Mouse (Mus musculus): ENCODE measurements around the gene Mfrp.
A peak's percentile ranks its signal among the peaks of the same experiment; 100 is the strongest.

Gene Mfrp

DNA sequence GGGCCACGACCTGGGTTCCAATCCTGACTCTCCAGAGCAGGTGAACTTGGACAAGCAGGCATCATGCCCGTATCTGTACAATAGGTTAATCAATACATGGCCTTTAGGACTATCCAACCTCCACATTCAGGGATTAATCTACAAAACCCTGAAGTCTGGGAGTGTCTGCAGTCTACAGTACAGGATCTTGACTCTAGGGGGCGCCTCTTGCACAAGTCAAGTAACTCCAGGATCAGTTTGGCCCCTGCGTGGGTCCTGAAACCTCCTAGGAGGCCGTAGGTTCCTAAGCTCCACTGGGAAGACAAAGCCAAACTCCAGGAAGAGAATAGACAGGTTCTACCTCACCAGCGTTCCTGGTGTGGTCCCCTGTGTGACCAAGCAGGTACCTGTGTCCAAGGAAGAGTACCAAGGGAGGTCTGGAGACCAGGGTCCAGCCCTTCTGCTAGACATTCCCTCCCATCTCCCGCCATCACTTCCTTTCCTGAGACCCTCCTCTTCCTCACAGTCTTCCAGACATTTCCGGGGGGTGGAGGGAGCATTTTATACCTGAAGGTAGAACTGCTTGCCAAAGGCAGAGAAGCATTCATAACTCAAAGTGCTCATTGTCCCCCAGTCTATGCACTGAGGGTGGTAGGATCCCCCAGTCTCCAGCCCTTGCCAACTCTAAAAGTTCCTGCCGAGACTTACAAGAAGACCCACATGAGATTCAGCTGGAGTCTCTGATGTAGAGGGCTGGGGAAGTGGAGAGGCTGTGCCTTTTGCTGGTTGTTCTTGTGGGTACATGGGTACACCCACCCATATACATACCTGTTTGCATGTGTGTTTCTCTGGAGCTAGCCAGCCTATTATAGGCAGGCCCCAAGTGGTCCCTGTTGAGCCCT, 26.9 kb upstream of the Mfrp start:
- Histone ChIP-seq H3K36me3 (ENCODE audit: control insufficient read depth, insufficient read depth, low read length, poor library complexity, severe bottlenecking) (no peaks in the 10 kb centered on the region), H3K27me3 (ENCODE audit: control insufficient read depth, insufficient read depth, low read length, poor library complexity, severe bottlenecking) (no peaks in the 10 kb centered on the region)
- DNase-seq (ENCODE audit: low read depth, low spot score) = peak; percentile 64

DNA sequence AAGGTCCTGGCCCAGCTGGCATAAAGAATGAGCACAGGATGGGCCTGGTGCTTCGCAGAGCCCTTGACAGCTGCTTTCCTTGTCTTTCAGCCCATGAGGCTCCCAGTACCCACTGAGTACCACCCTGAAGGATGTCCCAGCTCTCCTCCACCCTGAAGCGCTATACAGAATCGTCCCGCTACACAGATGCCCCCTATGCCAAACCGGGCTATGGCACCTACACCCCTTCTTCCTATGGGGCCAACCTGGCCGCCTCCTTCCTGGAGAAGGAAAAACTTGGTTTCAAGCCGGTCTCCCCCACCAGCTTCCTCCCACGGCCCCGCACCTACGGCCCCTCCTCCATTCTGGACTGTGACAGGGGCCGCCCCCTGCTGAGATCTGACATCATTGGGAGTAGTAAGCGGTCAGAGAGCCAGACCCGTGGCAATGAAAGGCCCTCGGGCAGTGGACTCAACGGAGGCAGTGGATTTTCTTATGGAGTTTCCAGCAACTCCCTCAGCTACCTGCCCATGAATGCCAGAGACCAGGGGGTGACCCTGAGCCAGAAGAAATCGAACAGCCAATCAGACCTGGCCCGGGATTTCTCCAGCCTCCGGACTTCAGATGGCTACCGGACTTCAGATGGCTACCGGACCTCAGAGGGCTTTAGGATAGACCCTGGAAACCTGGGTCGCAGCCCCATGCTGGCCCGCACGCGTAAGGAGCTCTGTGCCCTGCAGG, 26.1 kb upstream of the Mfrp start:
- H3K36me3 ChIP-seq (ENCODE audit: control insufficient read depth, insufficient read depth, low read length, poor library complexity, severe bottlenecking) = no peaks in the 10 kb centered on the region
- no peaks in the 10 kb centered on the region for H3K27me3 ChIP-seq (ENCODE audit: control insufficient read depth, insufficient read depth, low read length, poor library complexity, severe bottlenecking)
- DNase-seq (ENCODE audit: low read depth, low spot score) = no peak

DNA sequence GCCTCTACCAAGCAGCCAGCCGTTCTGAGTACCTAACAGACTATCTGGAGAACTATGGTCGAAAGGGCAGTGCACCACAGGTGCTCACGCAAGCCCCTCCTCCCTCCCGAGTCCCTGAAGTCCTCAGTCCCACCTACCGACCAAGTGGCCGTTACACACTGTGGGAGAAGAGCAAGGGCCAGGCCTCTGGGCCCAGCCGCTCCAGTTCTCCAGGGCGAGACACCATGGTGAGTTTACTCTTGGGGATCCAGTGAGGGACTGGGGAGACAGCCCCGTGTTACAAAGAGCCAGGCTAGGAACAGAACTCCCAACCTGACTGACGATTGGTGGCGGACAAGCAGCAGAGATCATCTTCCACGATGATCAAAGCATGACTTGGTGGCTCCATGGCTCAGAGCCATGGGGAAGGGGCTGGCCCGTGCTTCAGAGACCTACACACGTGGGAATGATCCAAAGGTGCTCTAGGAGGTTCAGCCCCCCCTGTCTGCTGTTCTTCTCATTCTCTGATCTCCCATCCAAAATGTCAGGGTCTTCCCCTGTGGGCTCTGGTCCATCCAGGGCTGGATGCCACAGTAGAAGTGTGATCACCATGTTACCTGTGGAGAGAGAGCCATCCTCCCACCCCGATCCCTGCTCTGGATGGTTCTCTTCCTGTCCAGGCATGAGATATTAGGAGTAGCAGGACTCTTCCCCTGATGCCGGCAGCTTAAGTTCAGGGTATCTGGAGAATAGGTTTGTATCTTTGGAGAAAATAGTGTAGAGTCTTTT, 25.3 kb upstream of the Mfrp start:
- DNase-seq (ENCODE audit: low read depth, low spot score) = no peak
- Histone ChIP-seq H3K36me3 (ENCODE audit: control insufficient read depth, insufficient read depth, low read length, poor library complexity, severe bottlenecking) (no peaks in the 10 kb centered on the region), H3K27me3 (ENCODE audit: control insufficient read depth, insufficient read depth, low read length, poor library complexity, severe bottlenecking) (no peaks in the 10 kb centered on the region)

DNA sequence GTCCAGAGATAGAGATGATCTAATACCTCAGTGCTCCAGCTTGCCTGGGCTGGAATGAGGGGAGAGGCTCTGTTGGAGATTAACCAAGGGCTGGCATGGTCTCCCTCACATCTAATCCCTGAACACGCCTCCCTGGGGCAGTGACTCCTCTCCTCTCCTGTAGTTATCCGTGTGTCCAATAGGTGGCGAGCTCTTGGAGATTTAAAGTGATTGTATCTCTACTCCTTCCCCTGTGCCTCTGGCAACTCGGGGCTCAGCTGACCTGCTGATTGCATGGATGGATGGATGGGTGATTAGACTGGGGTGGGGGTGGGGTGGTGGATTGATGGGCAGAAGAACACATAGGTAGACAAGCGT, 24.8 kb upstream of the Mfrp start:
- no peaks in the 10 kb centered on the region for H3K36me3 ChIP-seq (ENCODE audit: control insufficient read depth, insufficient read depth, low read length, poor library complexity, severe bottlenecking)
- peak; percentile 70 for DNase-seq (ENCODE audit: low read depth, low spot score)
- H3K27me3 ChIP-seq (ENCODE audit: control insufficient read depth, insufficient read depth, low read length, poor library complexity, severe bottlenecking) = no peaks in the 10 kb centered on the region

DNA sequence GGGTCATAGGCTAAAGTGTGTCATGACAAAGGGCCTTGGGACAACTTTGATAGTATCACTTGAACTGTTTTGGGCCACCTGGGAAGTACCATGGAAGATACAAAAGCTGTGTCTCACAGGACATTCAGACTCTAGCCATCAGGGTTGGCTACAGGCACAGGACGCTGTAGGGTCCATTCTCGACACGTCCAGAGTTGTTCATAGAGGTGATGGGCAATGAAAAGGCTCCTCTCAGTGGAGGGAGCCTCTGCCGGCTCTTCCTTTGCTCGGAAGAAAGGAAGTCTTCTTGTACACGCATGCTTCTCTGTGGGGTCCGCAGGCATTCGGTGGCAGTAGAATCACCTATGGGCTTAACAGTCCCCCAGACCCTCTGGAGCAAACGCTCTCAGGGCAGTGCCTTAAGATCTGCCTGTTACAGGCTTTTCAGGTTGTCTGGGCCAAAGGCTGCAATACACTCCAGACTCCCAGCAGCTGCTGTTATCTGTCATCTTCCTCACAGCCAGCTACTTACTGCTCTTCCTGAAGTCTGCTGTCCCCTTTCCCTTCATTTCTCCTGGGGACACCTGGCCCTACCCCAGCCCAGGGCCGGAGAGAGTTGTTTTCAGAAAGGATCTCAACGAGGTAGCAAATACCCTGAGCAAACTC, 24.1 kb upstream of the Mfrp start:
- no peak for DNase-seq (ENCODE audit: low read depth, low spot score)
- no peaks in the 10 kb centered on the region for H3K27me3 ChIP-seq (ENCODE audit: control insufficient read depth, insufficient read depth, low read length, poor library complexity, severe bottlenecking)
- no peaks in the 10 kb centered on the region for H3K36me3 ChIP-seq (ENCODE audit: control insufficient read depth, insufficient read depth, low read length, poor library complexity, severe bottlenecking)

DNA sequence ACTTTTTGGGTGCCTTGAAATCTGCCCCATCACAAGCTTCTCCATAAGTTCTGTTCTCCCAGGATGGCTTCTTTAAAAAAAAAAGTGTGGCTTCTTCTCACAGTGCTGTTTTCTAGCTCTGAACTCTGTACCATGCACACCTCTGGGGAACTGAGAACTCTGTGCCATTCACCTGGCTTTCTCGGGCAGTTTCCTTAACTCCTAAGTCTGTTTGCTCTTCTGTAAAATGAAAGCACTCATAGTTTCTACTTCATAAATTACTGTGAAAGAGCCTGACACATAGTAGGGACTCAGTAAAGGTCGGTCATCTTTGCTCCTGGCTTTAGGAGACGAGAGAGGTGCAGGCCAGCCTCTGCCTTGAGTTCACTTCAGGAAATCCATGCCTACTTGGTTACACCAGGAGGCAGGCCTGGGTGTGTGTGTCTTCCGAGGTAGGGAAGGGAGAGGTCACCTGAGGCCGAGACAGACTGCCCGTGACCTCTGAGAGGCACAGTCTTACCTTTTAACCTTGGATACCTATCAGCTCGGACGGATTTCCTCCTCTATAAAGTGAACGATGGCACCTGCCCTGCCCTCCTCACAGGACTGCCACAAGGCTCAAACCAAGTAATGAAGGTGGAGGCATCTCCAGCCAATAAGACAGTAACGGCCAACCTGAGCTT, 23.3 kb upstream of the Mfrp start:
- Histone ChIP-seq H3K27me3 (ENCODE audit: control insufficient read depth, insufficient read depth, low read length, poor library complexity, severe bottlenecking) (no peaks in the 10 kb centered on the region), H3K36me3 (ENCODE audit: control insufficient read depth, insufficient read depth, low read length, poor library complexity, severe bottlenecking) (no peaks in the 10 kb centered on the region)
- no peak for DNase-seq (ENCODE audit: low read depth, low spot score)

DNA sequence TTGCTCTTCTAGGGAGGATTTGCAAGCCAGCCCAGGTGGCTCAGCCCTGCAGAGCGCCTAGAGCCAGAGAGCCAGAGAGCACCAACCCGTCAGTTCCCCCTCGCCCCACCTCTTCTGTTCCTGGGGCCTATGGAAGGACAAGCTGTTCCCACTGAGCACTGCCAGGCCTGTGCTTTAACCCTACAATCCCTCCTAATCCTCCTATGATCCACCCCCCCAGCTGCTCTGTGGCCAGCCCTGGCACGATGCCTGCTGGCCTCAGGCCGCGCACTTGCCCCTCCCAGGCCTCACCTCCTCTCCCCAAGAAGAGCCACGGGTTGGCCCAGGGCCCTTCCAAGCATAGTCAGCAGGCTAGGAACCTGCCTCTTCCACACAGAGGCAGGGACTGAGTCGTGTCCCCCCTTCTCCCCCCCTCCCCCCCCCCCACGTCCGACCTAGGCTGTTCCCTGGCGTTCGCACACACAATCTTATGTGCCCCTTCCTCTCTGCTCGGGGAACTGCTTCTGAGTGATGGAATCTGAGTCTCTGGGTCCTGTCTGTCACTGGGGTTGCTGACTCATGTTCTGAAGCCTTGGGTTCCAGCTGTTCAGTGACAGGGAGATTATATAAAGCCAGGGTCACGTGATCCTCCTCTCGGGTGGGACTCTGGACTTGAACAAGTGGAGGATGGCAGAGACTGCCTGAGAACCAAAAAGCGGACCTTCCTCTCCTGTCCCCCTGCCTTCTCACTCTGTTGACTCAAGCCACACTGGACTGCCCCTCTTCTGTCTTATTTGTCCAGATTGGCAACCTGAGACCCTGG, 22.4 kb upstream of the Mfrp start:
- Histone ChIP-seq H3K36me3 (ENCODE audit: control insufficient read depth, insufficient read depth, low read length, poor library complexity, severe bottlenecking) (no peaks in the 10 kb centered on the region), H3K27me3 (ENCODE audit: control insufficient read depth, insufficient read depth, low read length, poor library complexity, severe bottlenecking) (no peaks in the 10 kb centered on the region; the same call in 1 of the 2 replicates)
- DNase-seq (ENCODE audit: low read depth, low spot score) = no peak

DNA sequence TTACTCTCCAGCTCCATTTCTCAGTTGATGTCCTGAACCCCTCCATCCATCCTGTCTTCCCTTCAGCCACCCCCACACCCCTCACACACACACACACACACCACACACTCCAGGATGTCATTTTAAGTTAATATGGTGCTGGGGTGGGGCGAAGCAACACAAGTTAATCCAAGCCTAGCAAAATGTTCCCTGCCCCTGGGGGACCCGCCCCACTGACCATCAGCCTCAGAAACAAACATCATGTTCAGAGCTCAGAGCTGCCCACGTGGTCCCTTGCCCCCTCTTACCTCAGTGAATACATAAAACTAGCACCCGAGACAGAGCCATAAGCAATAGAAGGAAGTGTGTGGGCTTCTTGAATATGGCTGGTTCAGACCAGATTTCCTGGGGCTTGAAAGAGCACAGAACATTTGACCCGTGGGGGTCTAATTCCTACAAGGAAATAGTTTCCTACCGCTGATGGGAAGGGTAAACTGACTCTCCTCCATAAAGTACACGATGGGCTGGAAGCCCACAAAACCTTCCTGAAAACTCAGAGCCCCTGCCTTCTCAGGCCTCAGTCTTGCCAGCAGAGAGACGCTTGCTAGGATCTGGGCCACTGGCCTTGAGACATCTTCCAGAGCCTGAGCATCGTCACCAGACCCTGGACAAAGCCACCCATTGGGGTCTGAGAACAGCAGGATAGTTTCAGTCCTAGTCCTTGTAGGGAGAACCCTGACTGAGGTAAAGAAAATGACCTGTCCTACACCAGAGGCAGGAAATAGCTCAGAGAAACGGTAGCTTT, 21.3 kb upstream of the Mfrp start:
- no peaks in the 10 kb centered on the region; the same call in 1 of the 2 replicates for H3K27me3 ChIP-seq (ENCODE audit: control insufficient read depth, insufficient read depth, low read length, poor library complexity, severe bottlenecking)

DNA sequence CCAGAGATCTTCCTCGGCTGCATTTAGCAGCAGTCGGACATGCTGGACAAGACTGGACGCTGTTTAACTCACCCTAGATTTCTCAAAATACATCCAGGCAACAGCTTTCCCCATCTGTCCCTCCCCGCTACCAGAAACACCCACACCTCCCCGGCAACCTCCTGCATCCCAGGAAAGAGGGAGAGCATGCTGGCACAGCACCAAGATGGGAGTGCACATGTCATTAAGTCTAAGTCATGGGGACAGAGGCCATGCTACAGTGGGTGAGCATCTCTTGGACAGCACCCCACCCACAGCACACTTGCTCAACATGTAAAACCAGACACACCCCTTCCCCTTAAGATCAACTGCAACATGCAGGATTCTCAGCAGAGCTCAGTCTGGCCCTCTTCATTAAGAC, 20.6 kb upstream of the Mfrp start:
- Histone ChIP-seq H3K36me3 (ENCODE audit: control insufficient read depth, insufficient read depth, low read length, poor library complexity, severe bottlenecking) (no peaks in the 10 kb centered on the region), H3K27me3 (ENCODE audit: control insufficient read depth, insufficient read depth, low read length, poor library complexity, severe bottlenecking) (no peaks in the 10 kb centered on the region; the same call in 1 of the 2 replicates)
- DNase-seq (ENCODE audit: low read depth, low spot score) = no peak

More for the DNA sequence above, 21.3 kb upstream of the Mfrp start:
- H3K36me3 ChIP-seq (ENCODE audit: control insufficient read depth, insufficient read depth, low read length, poor library complexity, severe bottlenecking) = no peaks in the 10 kb centered on the region
- DNase-seq (ENCODE audit: low read depth, low spot score) = no peak

DNA sequence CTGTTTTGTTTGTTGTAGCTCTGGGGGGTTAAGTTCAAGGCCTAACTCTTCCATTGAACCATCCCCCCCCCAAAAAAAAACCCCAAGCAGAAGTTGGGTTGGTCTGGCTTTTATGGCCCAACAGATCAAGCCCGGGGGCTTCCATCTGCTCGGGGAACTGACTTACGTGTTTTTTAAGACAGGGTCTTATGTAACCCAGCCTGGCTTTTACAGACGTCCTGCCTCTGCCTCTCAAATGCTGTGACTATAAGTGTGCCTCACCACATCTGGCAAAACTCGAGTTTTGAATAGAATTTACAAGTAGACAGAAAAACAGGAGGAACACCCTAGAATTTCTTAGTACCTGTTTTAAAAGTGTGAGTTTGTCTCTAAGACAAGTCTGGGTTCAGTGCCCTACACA, 19.9 kb upstream of the Mfrp start:
- Histone ChIP-seq H3K27me3 (ENCODE audit: control insufficient read depth, insufficient read depth, low read length, poor library complexity, severe bottlenecking) (no peaks in the 10 kb centered on the region; the same call in 1 of the 2 replicates), H3K36me3 (ENCODE audit: control insufficient read depth, insufficient read depth, low read length, poor library complexity, severe bottlenecking) (no peaks in the 10 kb centered on the region)
- no peak for DNase-seq (ENCODE audit: low read depth, low spot score)

DNA sequence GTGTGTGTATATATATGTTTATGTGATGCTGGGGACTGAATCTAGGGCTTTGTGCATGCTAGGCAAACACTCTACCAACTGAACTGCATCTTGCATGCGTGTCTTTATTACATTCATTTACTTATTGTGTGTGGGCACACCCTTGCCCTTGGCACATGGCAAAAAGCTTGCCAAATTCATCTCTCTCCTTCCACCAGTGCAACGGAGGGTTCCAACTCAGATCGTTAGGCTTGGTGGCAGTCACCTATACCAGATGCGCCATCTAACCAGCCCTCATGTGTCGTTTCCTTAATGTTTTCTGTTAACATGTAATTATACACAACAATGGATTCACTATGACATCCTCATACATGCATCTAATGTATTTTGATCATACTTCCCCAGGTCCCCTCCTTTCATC, 19.3 kb upstream of the Mfrp start:
- H3K27me3 ChIP-seq (ENCODE audit: control insufficient read depth, insufficient read depth, low read length, poor library complexity, severe bottlenecking) = no peaks in the 10 kb centered on the region; the same call in 1 of the 2 replicates
- no peaks in the 10 kb centered on the region for H3K36me3 ChIP-seq (ENCODE audit: control insufficient read depth, insufficient read depth, low read length, poor library complexity, severe bottlenecking)
- DNase-seq (ENCODE audit: low read depth, low spot score) = no peak

DNA sequence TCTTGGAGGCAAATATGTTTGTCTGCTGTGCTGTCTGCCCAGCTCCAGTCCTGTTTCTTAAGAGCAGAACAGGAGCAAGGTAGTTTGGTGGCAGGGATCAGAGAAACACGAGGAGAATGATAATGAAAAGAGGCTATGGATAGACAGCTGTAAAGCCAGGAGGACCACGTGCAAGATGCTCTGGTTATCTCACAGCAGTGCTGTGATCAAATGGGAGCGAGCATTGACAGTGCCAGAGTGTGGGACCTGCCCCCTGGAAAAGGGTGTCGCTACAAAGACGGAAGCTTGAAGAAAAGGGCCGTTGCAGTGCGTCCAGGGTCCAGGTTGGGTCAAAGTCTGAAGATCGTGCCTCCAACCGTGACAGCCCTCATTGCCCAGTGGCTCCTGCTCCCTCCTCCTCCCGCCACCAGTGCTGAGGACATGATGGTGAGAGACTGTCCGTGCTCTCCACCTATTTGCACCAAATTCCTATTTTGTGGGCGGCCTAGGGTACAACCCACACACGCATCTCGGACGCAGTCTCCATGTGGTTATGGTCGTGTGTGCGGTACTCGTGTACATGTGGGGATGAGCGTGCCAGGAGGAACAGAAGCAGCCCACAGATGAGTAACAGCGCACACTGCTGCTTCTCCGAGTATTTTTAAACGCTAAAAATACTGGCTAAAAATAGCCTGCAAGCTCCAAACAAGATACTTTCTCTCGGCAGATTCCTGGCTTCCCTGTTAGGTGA, 18.0 kb upstream of the Mfrp start:
- DNase-seq (ENCODE audit: low read depth, low spot score) = no peak
- Histone ChIP-seq H3K36me3 (ENCODE audit: control insufficient read depth, insufficient read depth, low read length, poor library complexity, severe bottlenecking) (no peaks in the 10 kb centered on the region), H3K27me3 (ENCODE audit: control insufficient read depth, insufficient read depth, low read length, poor library complexity, severe bottlenecking) (no peaks in the 10 kb centered on the region; the same call in 1 of the 2 replicates)

All from splenic B cell, adult 2 months (primary cell).